Mouse (Mus musculus) T-helper 17 cell (primary cell): ENCODE data around the gene Htt.

ENCODE experiments used
- in situ Hi-C, 2 experiments: fragments of 300-600 bp; cut with MboI, MseI; formaldehyde crosslinking; loops; 1 replicate in 1 of 2; 2 replicates in 1 of 2; pipeline ENCODE4 v1.15.1; 2025; ENCODE audit warnings: high pct_unique_total_duplicates in 2 of 2

Gene Htt

DNA sequence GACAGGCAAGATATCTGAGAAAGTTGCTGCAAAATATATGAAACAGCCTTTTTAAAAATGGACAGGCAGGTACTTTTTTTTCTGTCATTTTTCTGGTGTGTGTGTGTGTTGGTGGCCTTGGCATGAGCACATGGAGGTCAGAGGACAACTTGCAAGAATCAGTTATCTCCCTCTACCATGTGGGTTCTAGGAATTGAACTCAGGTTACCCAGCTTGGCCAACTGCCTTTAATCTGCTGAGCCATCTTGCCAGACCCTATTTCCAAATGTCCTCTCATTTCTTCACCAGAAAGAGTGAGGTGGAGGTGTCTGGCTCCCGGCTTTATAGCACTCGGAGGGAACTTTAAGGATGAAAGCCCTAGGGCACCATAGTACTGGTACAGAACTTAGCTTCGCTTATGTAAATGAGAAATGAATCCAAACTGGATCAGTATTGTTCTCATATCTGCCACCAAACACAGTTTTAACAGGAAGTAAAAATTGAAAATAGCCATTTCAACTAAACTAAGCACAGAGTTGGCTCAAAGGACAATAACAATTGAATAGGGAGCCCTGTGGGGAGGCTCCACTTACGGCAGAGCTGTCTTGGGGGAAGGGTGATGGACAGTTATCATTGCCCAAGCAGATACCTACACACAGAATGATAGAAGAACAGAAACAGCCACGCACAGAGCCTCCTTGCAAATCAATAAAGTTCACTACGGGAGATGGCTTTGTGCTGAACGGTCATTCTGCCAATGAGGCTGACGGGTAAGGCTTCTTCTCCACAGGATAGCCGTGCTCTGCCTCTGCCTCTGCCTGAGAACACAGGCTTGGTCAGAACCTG, 168.8 kb downstream of the Htt start:
- in situ Hi-C loops = no loop called here

DNA sequence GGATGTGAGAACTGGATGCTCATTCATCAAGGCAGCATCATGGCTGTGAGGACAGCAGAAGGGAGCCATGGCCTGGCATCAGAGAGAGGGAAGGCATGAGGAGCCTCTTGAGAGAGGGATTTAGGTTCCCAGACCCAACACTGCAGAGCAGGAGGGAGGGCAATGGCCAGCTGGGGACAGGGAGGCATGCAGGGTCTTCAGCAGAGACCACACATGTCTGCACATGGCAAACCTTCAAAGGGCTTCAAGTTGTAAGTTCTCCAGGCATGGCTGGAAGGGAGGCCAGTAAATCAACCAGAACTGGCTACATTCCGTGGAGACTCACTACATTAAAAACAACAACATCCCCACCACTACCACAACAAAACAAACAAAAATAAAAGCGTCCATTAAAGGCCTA, 169.6 kb downstream of the Htt start:
- in situ Hi-C loops = no loop called here

- in situ Hi-C loops = no loop called here
These were observed 170.2 kb downstream of the Htt start for GRCm38 (mm10) chr5:34931516-34932457.

DNA sequence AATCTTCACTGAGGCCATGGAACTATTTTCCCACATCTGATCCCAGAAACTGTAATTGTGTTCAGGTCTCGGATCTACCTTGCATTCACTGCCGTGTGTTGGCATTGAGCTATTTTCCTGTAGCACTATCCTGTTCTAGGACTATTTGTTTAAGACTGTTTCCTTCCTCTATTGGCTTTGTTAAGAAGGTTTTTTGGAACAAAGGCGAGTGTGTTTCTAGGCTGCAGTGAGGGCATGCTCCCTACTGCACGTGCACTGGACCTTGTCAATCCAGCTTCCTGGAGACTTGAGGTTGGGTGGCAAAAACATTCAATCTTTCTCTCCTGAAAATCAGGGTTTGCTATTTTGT, 170.9 kb downstream of the Htt start:
- in situ Hi-C loops = no loop called here

- in situ Hi-C loops = no loop called here
These were observed 171.9 kb downstream of the Htt start for GRCm38 (mm10) chr5:34933461-34933860.

- in situ Hi-C loops = no loop called here
These were observed 180.3 kb downstream of the Htt start for GRCm38 (mm10) chr5:34941710-34942470.

DNA sequence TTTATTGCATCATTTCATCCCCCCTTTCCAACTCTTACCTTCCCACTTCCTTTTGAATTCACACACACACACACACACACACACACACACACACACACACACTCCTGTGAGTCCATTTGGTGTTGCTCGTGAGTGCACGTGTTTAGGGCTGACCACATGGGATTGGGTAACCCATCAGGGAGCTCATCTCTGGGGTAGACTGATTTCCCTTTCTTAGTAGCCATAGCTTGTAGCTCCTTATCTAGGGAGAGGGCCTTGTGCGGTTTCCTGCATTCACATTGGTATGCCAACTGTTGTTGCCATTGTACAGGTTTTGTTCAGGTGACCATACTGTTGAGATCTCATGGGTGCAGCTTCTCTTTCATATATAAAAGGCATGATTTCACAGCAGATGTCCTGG, 181.9 kb downstream of the Htt start:
- in situ Hi-C loops = no loop called here

DNA sequence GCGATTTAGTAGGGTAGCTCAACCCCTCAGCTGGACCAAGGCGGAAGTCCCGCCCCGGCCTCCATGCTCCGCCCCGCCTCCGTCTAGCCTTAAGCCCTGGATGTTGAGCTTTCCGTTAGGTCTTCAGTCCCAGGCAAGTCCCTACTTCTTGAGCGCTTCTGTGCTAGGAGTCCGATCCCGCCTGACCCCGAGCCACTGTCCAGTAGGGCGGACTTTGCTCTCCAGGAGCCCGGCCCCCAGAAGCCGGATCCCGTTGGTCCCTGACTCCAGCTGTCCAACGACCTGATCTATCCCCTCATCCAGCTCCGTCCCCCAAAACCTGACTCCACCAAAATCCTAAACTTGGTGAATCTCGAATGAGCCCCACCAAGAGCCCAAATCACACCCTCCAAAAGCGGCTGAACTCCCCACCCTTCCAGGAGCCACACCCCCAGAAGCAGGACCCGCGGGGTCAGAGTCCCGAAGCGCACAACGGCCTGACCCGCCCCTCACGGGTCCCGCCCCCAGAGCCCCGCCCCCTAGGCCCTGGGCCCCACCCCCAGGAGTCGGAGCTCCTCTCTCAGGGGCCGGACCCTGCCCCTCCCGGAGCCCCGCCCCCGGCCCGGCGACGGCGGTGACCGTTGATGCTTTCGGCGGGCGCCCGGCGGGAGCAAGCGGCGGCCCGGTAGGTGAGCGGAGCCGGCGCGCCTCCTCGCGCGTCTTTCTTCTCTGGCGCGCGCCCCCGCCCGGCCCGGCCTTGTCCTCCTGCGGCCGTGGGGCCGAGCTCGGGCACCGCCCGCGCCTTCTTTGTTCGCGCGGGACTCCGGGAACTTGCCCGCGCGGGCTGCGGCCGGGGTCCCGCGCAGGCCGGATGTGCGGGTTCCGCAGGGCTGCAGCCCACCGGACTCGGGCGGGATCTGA, 187.6 kb downstream of the Htt start, which contains the start of gene Rgs12:
TSS of gene Rgs12 (plus strand) at position 585 of the 900 bp plus-strand sequence.
- in situ Hi-C loops = no loop called here

- in situ Hi-C loops = loop anchor here in 1 of 2 experiments (10.0 kb wide), 1 partner anchor 1525 kb away; no protein-coding TSS in a partner anchor
These were observed 188.2 kb downstream of the Htt start for GRCm38 (mm10) chr5:34949769-34950211.

GRCm38 (mm10) chr5:34950486-34951160, 189.1 kb downstream of the Htt start:
- in situ Hi-C loops = loop anchor here in 1 of 2 experiments (10.0 kb wide), 1 partner anchor 1526 kb away; no protein-coding TSS in a partner anchor

DNA sequence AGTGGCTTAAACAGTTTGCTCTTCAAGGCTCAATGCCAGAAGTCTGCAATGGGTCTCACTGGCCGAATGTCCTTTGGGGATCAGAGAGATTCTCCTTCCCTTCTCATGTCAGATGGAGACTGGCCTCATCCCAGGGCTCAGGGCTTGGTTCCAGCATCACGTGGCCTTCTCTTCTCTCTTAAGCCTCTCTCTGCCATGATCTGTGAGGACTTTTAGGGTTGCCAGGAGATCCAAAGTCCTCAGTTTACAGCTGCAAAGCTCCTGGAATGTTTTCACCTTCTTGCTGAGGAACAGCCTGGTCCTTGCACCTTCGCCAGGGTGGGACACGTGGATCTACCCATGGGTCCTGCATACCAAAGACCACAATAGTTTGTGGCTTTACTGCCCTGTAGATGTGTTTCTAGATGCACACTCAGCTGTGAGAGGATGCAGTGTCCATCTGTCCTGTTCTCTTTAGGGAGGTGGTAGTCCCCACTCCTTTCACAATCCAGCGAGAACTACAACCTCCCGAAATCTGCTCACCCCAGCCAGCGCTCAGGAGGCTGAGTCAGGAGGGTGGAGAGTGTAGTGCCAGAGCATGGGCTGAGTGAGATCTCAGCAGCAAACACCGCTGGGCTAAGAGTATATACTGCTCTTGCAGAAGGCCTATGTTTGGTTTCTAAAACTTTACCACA, 189.8 kb downstream of the Htt start:
- in situ Hi-C loops = loop anchor here in 1 of 2 experiments (10.0 kb wide), 1 partner anchor 1526 kb away; no protein-coding TSS in a partner anchor

GRCm38 (mm10) chr5:34954508-34954907, 193.0 kb downstream of the Htt start:
- in situ Hi-C loops = loop anchor here in 1 of 2 experiments (10.0 kb wide), 1 partner anchor 1530 kb away; no protein-coding TSS in a partner anchor

GRCm38 (mm10) chr5:34955630-34956029, 194.1 kb downstream of the Htt start:
- in situ Hi-C loops = loop anchor here in 1 of 2 experiments (10.0 kb wide), 1 partner anchor 1531 kb away; no protein-coding TSS in a partner anchor

- in situ Hi-C loops = loop anchor here in 1 of 2 experiments (10.0 kb wide), 1 partner anchor 1531 kb away; no protein-coding TSS in a partner anchor
These were observed 194.6 kb downstream of the Htt start for GRCm38 (mm10) chr5:34956151-34956550.

GRCm38 (mm10) chr5:34957015-34957414, 195.5 kb downstream of the Htt start:
- in situ Hi-C loops = loop anchor here in 1 of 2 experiments (10.0 kb wide), 1 partner anchor 1532 kb away; no protein-coding TSS in a partner anchor

DNA sequence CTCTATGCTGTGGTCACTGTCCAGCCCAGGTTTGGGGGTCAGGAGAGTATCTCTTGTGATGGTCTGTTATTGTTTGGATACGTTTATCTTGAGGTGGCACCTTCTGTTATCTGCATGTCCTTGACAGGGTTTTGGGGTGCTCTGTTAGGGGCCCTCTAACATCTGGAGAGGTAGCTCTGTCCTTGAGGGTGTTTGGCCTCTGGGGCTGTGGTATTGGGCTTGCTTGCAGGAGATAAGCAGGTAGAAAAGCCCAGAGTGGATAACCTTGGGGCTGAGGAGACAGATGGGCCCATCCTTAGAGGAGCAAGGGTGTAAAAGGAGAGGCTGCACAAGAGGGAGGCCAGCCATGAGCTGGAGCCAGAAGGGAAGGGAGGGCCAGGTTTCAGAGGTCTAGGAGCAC, 198.5 kb downstream of the Htt start:
- in situ Hi-C loops = no loop called here
